Mouse (Mus musculus): Measurements from ENCODE around the gene Slc38a6.
A peak's percentile ranks its signal among the peaks of the same experiment; 100 is the strongest.

Gene Slc38a6

GRCm38 (mm10) chr12:73399426-73399825 is 112.8 kb downstream of the Slc38a6 start:
- DNase-seq = peak; percentile 32

DNA sequence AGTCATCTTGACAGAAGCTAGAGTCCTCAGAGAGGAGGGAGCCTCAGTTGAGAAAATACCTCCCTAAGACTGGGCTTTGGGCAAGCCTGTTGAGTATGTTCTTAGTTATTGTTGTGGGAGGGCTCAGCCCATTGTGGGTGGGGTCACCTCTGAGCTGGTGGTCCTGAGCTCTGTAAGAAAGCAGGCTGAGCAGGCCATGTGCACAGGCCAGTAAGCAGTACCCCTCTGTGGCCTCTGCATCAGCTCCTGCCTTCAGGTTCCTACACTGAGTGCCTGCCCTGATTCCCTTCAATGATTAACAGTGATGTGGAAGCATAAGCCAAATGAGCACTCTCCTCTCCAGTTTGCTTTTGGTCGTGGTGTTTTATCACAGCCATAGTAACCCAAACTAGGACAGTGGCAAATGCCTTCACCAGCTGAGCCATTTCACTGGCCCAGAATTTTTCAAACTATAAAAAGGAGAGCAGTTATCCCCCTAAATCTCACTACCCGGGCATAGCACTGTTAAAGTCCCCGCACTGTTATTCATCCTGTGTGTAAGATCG is 114.0 kb downstream of the Slc38a6 start:
- no peak for DNase-seq

DNA sequence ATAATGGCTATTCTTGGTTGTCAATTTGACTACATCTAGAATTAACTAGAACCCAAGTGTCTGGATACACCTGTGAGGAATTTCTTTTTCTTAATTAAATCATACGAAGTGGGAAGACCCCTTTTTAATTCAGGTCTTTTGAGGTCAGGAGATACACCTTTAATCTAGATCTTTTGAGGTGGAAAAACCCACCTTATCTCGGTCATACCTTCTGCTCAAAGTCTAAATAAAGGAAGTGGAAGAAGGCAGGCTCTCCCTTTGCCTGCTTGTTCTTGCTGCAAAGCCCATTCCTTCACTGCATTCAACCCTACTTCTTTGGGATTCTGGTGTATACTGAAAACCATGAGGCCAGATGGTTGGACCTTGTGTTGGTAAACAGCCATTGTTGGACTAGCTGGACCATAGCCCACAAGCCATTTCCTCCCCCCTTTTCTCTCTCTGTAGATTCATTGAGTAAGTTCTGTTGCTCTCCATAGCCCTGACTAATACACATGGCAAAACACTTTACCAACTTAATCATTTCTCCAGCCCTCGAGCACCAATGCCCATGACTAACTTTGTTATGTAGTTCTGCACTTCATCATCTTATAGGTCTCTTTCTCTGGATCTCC is 115.0 kb downstream of the Slc38a6 start:
- DNase-seq = no peak

- no peak for DNase-seq
These were observed 115.6 kb downstream of the Slc38a6 start for GRCm38 (mm10) chr12:73402137-73402712.

- DNase-seq = no peak
These were observed 116.5 kb downstream of the Slc38a6 start for GRCm38 (mm10) chr12:73402851-73403665.
